Mouse (Mus musculus) mesoderm, embryonic 11.5 days (tissue): ENCODE data around the gene Rab5if.

Source experiments
- DNase-seq: peaks from one replicate; pipeline ENCODE4 v3.0.0-alpha.2; 2012; ENCODE audit warnings: low read depth, low spot score

The Rab5if gene

GRCm38 (mm10) chr2:156923057-156923456 is 60.1 kb downstream of the Rab5if start:
- DNase-seq, result no peak
